Mouse (Mus musculus) olfactory bulb, adult 2 months (tissue): ENCODE data around the gene Hhex.

Experiments used
- CTCF ChIP-seq: fragments of 200-500 bp; IDR thresholded peaks from 2 replicates; pipeline ENCODE4 v1.5.1; 2012; ENCODE audit warnings: low read depth, mild to moderate bottlenecking, low read length, moderate library complexity; ENCODE audit not compliant: insufficient read depth
- POLR2A ChIP-seq: fragments of 200-500 bp; IDR thresholded peaks from 2 replicates; pipeline ENCODE4 v1.6.1; 2012; ENCODE audit warnings: mild to moderate bottlenecking, low read depth, low read length, moderate library complexity; ENCODE audit not compliant: insufficient read depth

DNA sequence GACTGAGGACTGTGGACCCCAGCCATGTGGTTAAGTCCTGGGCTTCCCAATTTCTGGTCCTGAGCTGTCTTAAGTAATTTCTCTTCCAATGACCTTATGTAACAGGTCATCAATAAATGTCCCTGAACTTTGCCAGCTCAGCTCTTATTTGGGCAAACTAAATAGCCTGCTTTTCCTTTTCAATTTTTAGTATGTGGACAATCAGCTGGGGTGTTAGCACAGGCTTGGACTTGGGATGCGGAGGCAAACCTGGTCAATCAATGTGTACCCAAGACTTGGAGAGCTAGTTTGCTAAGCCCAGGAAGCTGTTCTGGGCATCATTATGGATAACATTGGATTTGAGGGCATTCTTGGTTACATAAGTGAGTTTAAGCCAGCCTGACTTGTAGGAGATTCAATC, 21.4 kb downstream of the Hhex start:
- TF ChIP-seq CTCF (no peak), POLR2A (no peak)
